Mouse (Mus musculus): ENCODE results near the gene Aebp2. TPM values are rescaled to one million over a fixed set of nuclear protein-coding genes. Genes with fewer than 3 reads are reported as not detected.

The Aebp2 gene
- total RNA-seq, 2 experiments from 2014 or later: 42.8 to 45.6 TPM

GRCm38 (mm10) chr6:140677041-140677440 lies 54.6 kb downstream of the Aebp2 start:
- no peak for DNase-seq (ENCODE audit: extremely low spot score in 1 of 2, low spot score in 2 of 2)
- intact Hi-C loops (cut with DNase I): no loop called here

DNA sequence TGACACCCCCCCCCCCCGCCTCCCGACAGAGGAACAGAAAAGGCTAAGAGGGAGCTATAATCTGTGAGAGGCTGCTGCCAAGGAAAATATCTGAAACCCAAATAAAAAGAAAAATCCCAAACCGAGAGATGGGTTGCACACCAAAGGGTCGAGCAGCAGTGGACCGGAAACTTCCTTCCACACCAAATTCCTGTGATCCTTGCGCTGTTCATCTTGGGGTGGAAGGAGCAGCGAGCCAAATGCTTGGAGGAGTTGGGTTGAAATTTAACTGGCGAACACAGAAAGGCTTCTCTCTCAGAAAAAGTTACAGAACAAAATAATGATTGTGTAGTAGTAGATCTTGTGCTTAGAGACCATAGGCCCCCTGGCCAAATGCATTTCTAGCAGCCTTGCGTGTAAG lies 55.5 kb downstream of the Aebp2 start:
- no peak for DNase-seq (ENCODE audit: extremely low spot score in 1 of 2, low spot score in 2 of 2)
- intact Hi-C loops (cut with DNase I): no loop called here

- intact Hi-C loops (cut with DNase I): no loop called here
Observed at GRCm38 (mm10) chr6:140678658-140679271, 56.3 kb downstream of the Aebp2 start.

GRCm38 (mm10) chr6:140680713-140681112 lies 58.2 kb downstream of the Aebp2 start:
- no peak for DNase-seq (ENCODE audit: extremely low spot score in 1 of 2, low spot score in 2 of 2)
- intact Hi-C loops (cut with DNase I): no loop called here

More at GRCm38 (mm10) chr6:140678658-140679271, 56.3 kb downstream of the Aebp2 start:
- peak; percentile 41 to 63 for DNase-seq (ENCODE audit: extremely low spot score in 1 of 2, low spot score in 2 of 2)

- intact Hi-C loops (cut with DNase I): no loop called here
- no peak for DNase-seq (ENCODE audit: extremely low spot score in 1 of 2, low spot score in 2 of 2)
Observed at GRCm38 (mm10) chr6:140682829-140683228, 60.4 kb downstream of the Aebp2 start.

- DNase-seq (ENCODE audit: extremely low spot score in 1 of 2, low spot score in 2 of 2): no peak
- intact Hi-C loops (cut with DNase I): no loop called here
Observed at GRCm38 (mm10) chr6:140684403-140684802, 61.9 kb downstream of the Aebp2 start.

- no peak for DNase-seq (ENCODE audit: extremely low spot score in 1 of 2, low spot score in 2 of 2)
- intact Hi-C loops (cut with DNase I): no loop called here
Observed at GRCm38 (mm10) chr6:140689617-140690404, 67.3 kb downstream of the Aebp2 start.

DNA sequence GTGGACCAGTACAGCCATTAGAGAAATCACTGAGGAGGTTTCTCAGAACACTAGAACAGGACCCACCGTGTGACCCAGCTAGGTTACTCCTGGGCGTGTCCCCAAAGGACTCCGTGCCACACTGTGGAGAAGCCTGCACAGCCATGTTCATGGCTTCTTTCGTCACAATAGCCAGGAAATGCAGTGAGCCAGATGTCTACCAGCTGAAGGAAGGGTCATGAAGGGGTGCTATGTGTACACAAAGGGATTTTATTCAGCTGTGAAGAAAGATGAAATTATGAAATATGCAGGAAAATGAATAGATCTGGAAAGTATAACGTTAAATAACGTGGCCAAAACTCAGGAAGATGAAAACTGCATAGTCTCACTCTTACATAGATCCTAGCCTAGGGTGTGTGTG lies 69.7 kb downstream of the Aebp2 start:
- intact Hi-C loops (cut with DNase I): no loop called here
- DNase-seq (ENCODE audit: extremely low spot score in 1 of 2, low spot score in 2 of 2): no peak

DNA sequence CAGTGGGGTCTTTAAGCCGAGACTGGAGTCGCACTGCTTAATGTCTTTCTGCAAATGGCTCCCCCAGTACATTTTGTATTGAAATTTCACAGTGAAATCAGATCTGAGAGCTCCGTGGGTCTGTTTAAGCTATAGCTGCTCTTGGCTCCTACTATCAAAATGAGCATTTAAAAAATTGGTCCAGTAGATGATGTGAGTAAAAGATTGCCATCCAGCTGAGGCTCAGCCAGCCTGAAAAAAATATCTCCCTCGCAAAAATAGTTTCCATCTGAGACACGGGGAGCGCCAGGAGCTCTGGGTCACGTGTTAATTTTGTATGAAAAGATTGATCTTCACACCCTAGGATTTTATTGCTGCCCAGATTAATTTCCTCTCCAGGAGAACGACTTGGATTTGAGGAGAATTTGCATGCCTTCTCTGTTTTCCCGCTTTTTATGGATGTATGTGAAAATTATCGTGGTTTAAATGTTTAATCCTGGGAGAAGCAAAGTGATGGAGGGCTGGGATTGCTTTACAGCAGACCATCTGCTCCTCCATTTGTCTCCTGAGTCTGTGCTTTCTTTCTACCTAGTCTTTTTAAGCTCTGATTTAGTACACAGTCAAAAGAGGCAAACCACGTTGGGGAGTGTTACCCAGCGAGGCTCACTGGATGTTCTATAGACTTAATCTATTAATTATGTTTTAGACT lies 73.9 kb downstream of the Aebp2 start:
- intact Hi-C loops (cut with DNase I): no loop called here
- DNase-seq (ENCODE audit: extremely low spot score in 1 of 2, low spot score in 2 of 2): no peak

DNA sequence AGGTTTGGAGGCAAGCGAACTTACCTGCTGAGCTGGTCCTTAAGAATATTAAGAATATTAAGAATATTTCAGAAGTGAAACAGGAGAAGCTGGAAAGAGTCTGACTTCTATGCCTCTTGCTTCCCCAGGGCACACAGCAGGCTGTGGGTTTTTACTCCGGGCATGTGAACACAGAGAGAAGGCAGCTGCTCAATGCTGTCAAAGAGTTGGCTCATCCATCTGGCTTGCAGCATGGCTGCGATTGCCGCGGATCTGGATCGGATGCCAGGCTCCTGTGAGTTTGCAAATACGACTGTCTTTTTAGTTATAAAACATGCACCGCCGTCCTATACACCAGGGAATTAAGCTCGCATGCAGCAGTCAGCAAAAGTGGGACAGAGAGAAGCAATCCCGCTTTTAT lies 75.5 kb downstream of the Aebp2 start:
- peak; percentile 55 to 74 for DNase-seq (ENCODE audit: extremely low spot score in 1 of 2, low spot score in 2 of 2)

GRCm38 (mm10) chr6:140698596-140698995 lies 76.1 kb downstream of the Aebp2 start:
- intact Hi-C loops (cut with DNase I): no loop called here

More for the DNA sequence above, 75.5 kb downstream of the Aebp2 start:
- intact Hi-C loops (cut with DNase I): no loop called here

DNA sequence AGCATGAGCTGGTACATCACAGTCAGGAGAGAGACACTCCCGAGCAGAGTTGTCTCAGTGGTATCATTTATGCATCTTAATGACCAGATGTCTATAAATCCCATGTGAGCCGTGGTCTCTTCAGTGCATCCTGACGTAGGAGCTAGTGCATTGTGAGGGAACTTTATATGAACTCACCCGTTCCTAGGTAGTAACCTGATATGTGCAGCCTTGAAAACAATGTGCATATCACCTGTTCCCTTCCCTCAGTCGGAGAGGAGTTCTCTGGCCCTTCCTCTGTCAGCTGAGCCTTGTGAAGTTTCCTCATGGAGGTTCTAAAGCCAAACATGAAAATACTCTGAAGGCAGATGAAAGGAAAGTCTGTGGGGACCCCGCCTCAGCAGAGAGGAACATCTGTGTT lies 78.8 kb downstream of the Aebp2 start:
- intact Hi-C loops (cut with DNase I): no loop called here

More at GRCm38 (mm10) chr6:140698596-140698995, 76.1 kb downstream of the Aebp2 start:
- no peak for DNase-seq (ENCODE audit: extremely low spot score in 1 of 2, low spot score in 2 of 2)

GRCm38 (mm10) chr6:140705132-140705531 lies 82.7 kb downstream of the Aebp2 start:
- no peak for DNase-seq (ENCODE audit: extremely low spot score in 1 of 2, low spot score in 2 of 2)
- intact Hi-C loops (cut with DNase I): no loop called here

More for the DNA sequence above, 78.8 kb downstream of the Aebp2 start:
- DNase-seq (ENCODE audit: extremely low spot score in 1 of 2, low spot score in 2 of 2): no peak

DNA sequence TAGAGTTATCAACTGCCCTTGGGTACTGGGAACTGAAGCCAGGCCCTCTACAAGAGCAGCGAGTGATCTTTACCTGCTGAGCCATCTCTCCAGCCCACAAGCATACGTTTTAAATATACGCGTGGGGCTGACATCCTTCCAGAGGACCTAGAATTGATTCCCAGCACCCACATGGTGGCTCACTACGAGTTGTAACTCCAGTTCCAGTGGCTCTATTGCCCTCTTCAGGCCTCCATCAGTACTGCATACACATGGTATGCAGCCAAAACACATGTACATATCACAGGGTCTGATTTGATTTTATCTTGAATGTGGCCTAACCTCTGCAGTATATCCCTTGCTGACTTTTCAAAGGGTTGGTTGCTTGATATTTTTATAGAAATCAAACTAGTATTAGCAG lies 83.6 kb downstream of the Aebp2 start:
- no peak for DNase-seq (ENCODE audit: extremely low spot score in 1 of 2, low spot score in 2 of 2)
- intact Hi-C loops (cut with DNase I): no loop called here

GRCm38 (mm10) chr6:140708059-140708458 lies 85.6 kb downstream of the Aebp2 start:
- no peak for DNase-seq (ENCODE audit: extremely low spot score in 1 of 2, low spot score in 2 of 2)
- intact Hi-C loops (cut with DNase I): no loop called here

DNA sequence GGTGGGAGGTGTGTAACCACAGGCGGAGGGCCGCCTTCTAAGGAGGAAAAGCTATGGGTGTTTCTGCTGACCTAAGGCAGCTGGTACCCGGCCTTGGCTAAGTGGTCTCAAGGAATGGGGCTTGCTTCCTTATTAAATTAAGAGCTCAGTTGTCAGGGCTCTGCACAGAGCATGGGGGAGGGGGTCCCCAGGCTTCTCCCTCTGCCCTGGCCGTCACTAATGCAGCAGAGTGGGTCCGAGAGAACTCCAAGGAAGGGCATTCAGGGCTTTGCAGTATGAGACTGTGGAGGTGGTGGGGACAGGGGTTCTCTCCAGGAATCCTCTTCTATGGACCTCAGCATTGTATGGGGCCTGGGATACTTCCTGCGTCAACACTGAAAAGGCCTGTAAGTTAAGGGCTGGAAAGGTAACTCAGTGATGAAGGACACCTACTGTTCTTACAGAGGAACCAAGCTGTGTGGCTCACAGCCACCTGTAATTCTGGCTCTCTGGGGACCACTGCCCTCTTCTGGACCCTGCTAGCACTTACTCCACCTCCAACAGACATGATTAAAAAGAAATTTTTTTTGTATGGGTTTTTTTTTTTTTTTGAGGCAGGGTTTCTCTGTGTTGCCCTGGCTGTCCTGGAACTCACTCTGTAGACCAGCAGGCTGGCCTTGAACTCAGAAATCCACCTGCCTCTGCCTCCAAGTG lies 87.1 kb downstream of the Aebp2 start:
- intact Hi-C loops (cut with DNase I): no loop called here

DNA sequence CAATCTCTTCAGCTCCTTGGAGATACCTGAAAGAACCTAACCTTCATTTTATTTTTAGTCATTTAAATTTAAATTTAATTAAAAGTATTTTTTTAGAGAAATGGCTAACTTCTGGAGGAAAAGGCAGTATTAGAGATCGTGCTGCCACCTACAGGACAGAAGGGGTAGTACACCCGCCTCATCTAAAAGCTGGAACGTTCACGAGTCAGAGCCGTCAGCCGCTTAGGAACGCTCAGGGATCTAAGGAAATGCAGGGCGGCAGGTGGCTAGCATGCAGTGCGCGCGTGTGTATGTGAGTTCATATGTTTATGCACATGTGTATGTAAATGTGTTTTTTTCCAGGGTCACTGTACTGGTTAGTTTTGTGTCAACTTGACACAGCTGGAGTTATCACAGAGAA lies 90.3 kb downstream of the Aebp2 start:
- intact Hi-C loops (cut with DNase I): no loop called here
- peak; percentile 61 to 64 for DNase-seq (ENCODE audit: extremely low spot score in 1 of 2, low spot score in 2 of 2)

More for the DNA sequence above, 87.1 kb downstream of the Aebp2 start:
- no peak for DNase-seq (ENCODE audit: extremely low spot score in 1 of 2, low spot score in 2 of 2)

DNA sequence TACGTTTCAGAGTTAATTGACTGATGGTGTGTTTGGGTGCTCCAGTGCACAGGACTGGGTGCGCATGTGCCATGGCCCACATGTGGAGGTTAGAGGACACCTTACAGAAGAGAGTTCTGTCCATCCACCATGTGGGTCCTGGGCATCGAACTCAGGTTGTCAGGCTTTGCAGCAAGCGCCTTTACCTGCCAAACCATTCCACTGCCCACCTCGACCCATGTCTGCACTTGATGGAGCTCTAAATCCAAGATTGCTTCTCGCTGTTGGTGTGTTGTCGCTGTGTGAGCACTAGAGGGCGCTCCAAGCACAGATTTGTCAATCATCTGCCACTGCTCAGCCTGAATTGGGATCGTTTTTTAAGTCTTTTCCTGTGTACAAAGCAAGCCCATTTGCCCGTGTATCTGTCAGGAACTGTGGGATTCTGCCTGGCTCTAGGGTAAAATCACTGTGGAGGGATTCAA lies 92.5 kb downstream of the Aebp2 start:
- intact Hi-C loops (cut with DNase I): loop anchor here (5.0 kb wide), 1 partner anchor 862 kb away; no protein-coding TSS in a partner anchor
- peak; percentile 69 to 77 for DNase-seq (ENCODE audit: extremely low spot score in 1 of 2, low spot score in 2 of 2)

DNA sequence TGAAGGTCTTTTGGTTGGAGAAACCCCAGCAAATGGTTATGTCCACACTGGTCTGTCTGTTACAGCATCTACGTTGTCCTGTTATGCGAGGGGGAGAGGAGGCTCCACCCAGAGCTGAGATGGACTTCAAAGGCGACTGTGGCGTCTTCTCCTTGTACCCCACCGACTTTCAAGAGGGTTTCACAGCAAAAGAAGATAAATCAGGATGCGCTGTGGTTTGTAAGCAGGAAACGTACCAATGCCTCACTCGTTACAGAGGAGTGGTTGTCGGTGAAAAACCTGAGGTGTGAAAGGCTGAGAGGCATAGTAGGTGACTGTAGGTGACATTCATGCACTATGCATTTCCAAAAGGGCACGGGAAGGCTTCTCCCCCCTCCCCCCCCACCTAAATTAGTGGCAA lies 99.6 kb downstream of the Aebp2 start:
- DNase-seq (ENCODE audit: extremely low spot score in 1 of 2, low spot score in 2 of 2): no peak
- intact Hi-C loops (cut with DNase I): no loop called here

Measured in left cerebral cortex, postnatal 10 days (tissue).